Mouse (Mus musculus) layer of hippocampus, adult 2 months (tissue): ENCODE results near the gene Taf15. TPM values are rescaled to one million over a fixed set of nuclear protein-coding genes. Genes with fewer than 3 reads are reported as not detected.

Experiments used
- DNase-seq, 2 experiments: peaks; one replicate each; pipeline ENCODE4 v3.0.0; 2022; ENCODE audit warnings: low spot score in 2 of 2
- H3K27ac ChIP-seq: fragments of 200-600 bp; 2 replicates; pipeline ENCODE4 v1.8.1; 2022
- H3K4me3 ChIP-seq: fragments of 200-600 bp; 2 replicates; pipeline ENCODE4 v1.8.1; 2022; ENCODE audit warnings: mild to moderate bottlenecking
- CTCF ChIP-seq: fragments of 200-600 bp; conservative IDR thresholded peaks from 2 replicates; pipeline ENCODE4 v1.8.1; 2022; ENCODE audit warnings: antibody characterized with exemption, mild to moderate bottlenecking, moderate library complexity
- total RNA-seq, 2 experiments: library from RNA; stranded (reverse); gene quantifications; 2 replicates each; pipeline ENCODE4 v1.2.3; 2021

The Taf15 gene
- total RNA-seq, 2 experiments from 2014 or later: 81.2 to 93.6 TPM

DNA sequence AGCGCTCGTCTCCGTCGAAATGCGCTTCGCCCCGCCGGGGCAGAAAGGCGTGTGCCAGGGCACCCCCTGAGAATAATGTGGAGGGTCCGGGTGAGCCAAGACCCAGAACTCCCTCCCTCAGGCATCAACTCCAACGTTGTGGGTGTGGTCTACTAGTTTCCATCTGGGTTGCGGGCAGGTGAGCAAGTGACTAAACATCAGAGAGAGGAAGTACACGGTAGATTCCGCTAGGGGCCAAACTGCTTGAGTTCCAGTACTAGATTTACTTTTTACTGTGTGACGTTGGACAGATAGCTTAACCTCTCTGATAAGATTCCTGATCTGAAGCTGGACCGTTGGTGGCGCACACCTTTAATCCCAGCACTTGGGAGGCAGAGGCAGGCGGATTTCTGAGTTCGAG lies 27.9 kb upstream of the Taf15 start:
- TF ChIP-seq CTCF: peak; percentile 27
- DNase-seq: no peak
- Histone ChIP-seq H3K27ac (no peak overlapping the region), H3K4me3 (peak overlapping the region; percentile 29)

DNA sequence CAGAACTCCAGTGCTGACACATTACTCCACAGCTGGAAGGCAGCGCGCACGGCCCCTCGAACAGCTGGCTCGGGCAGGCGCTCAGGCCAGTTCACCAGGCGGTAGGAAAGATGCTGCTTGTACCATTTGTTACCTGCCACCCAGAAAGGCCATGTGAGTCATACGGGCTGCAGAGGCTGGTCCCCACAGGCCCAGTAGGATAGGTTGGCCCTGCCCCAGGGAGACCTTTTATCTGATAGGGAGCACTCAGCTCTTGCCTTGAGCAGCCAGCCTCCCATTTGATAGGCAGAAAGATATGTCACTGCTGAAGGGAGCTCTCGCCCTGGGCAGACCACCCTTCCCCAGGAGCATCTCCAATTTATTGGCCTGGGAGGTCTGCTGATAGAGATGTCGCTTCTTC lies 25.3 kb upstream of the Taf15 start:
- H3K27ac ChIP-seq: no peak overlapping the region
- no peak for DNase-seq
- no peak overlapping the region for H3K4me3 ChIP-seq
- no peak for TF ChIP-seq CTCF

DNA sequence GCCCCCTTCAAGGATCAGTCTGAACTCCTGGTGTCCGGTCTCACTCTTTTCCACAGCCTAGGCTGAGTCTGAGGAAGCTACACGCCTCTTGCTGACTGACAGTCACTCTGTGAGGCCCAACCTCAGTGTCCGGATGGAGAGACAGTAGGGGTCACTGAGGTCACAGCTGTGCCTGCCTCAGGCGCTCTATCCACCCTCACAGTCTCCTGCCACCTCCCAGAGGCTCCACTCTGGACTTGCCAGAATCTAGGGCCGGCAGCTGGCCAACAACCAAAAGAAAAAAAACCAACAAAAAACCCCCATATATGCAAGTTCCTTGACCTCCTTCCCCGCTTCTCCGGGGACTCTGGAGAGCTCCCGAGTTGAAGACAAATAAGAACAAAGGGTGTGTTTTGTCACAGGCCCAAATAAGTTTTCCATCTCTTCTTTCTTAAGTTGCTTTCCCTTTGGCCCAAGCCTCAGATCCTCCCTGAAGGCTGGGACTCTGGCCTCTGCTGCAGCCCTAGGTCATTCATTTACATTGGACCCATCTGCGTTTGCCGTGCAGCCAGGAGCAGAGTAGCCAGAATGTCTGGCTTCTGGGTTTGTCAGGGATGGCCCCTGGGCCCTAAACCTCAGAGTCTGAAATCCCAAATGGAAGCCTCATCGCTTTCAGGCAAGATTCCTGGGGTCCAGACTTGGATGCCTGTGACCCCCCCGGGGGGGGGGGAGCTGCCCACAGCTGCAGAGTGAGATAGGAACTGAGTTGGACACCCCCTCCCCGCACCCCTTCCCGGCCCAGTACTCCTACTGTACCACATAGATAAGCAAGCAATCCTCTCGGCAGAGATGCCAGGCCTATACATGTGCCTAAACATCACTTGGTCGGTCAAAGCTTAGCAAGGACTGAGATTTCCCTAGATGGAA lies 24.6 kb upstream of the Taf15 start:
- no peak for DNase-seq
- H3K27ac ChIP-seq: no peak overlapping the region
- no peak for TF ChIP-seq CTCF
- no peak overlapping the region for H3K4me3 ChIP-seq

DNA sequence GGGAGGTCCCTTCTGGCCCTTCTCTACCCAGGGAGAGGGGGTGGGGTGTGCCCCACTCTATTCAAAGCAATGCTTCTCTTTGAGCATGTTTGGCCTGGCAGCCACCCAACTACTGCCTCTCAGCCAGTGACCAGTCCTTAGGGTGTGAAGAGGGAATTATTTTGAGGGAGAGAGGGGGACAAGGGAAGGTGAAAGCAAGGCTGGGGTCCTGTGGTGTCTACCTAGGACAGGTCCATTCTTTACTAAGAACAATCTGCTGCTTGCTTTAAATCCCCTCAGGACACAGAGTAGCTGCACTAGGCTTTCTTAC lies 24.0 kb upstream of the Taf15 start:
- Histone ChIP-seq H3K27ac (no peak overlapping the region), H3K4me3 (no peak overlapping the region)
- no peak for DNase-seq
- no peak for TF ChIP-seq CTCF

DNA sequence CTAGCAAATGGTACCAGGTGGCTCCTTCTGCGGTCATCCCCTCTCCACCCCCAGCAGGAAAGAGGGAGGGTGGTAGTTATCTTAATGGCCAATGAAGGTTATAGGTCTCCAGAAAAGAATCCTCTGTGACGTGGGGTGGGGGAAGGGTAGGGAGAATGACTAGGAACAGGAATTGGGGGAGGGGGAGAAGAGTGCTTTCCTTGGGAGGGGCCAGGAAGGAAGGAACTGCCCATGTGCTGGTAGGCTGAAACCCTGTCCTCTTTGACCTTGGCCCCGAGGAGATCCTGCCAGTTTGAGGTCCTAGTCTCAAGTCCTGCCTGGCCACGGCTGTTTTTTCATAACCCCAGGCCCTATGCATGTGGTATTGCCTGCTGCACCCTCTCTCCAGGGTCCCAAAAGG lies 23.6 kb upstream of the Taf15 start:
- no peak for DNase-seq
- Histone ChIP-seq H3K27ac (no peak overlapping the region), H3K4me3 (no peak overlapping the region)
- no peak for TF ChIP-seq CTCF

DNA sequence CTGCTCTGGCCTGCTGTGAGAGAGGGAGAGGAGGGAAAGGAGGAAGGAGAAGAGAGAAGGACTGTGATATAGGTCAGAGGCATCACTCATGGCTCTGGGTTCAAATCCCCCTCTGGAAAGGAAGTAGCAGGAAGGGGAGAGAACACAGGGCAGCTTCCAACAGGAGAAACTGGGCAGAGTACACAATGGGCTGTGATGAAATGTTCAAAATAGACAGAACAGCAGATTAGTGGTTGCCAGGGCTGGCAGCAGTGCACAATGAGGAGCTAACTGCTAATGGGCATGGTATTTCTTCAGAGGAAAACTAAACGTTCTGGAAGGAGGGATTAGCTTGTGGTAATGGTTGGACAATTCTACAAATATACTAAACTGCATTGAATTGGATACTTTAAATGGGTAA lies 22.3 kb upstream of the Taf15 start:
- no peak for DNase-seq
- no peak for TF ChIP-seq CTCF
- Histone ChIP-seq H3K27ac (no peak overlapping the region), H3K4me3 (no peak overlapping the region)

DNA sequence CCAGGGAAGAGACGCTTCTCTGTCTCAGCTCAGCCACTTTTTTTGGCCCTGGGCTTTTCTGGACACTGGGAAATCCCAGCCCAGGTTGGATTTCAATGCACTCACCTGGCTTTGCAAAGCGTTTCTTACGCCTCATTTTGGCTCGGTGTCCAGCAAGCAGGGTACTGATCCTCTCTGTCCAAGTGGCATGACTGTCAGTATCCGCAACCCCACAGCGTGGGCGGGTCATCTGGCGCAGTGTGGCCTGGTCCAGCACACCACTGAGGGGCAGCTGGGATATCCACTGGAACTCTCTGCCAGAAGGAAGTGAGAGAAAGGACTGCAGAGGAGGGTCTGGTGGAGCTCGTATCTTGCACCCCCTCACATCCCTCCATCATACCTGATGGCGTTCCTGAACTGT lies 21.6 kb upstream of the Taf15 start:
- H3K4me3 ChIP-seq: no peak overlapping the region
- no peak for TF ChIP-seq CTCF
- no peak for DNase-seq
- H3K27ac ChIP-seq: no peak overlapping the region

DNA sequence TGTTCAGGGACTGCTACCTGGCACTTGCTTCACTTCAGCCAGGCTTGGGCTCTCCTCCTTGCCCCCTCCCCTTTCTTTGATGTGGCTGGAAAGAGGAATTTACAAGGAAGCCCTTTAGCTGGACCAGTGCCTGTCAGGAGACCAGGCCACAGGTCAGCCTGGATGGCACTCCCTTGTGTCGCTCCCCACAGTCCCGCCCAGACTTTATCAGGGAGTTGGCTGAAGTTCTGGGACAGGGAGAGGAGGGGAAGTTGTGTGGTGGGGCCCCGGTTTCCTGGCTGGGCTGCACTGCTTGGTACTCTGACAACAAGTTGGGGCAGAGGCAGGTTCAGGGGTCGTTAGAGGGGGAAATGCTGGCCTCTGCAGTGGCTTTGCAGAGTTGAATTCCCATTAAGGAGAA lies 18.3 kb upstream of the Taf15 start:
- no peak for DNase-seq
- Histone ChIP-seq H3K27ac (no peak overlapping the region), H3K4me3 (no peak overlapping the region)
- no peak for TF ChIP-seq CTCF

DNA sequence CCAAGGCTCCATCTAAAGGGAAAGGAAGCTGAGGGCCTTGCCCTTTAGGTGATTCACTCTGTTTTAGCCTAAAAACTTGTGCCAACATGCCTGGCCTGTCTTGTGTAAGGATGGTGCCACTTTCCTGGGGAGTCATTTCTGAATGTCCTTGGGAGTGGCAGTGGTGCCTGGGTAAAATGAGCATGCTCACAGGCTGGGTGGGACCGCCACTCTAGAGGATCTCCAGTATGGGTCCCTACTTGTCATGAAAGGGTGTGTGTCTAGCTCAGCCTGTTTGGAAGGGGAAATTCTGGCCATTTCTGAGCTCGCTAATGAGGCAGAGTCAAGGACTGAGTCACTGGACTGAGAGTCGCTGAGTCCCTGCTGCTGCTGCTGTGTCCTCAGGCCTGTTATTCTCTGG lies 17.3 kb upstream of the Taf15 start:
- DNase-seq: no peak
- no peak for TF ChIP-seq CTCF
- Histone ChIP-seq H3K4me3 (no peak overlapping the region), H3K27ac (no peak overlapping the region)

DNA sequence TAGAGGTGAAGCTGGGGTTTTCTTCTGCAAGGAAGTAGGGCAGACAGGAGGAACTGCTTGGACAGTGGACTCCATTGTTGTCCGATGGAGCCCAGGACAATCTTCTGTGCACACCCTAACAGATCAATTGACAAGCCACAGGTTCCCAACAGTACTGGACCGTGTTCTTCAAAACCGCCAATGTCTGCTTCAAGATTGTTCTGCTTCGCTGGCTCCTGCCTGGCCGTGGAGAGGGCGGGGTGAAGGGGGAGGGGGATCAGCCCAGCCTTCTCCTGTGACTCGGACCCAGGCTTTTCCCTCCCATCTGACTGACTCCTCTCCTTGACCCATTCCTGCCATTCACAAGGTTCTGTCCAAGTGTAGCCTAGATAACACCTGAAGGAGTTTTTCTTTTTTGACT lies 15.6 kb upstream of the Taf15 start:
- TF ChIP-seq CTCF: no peak
- no peak overlapping the region for H3K27ac ChIP-seq
- no peak for DNase-seq
- no peak overlapping the region for H3K4me3 ChIP-seq

DNA sequence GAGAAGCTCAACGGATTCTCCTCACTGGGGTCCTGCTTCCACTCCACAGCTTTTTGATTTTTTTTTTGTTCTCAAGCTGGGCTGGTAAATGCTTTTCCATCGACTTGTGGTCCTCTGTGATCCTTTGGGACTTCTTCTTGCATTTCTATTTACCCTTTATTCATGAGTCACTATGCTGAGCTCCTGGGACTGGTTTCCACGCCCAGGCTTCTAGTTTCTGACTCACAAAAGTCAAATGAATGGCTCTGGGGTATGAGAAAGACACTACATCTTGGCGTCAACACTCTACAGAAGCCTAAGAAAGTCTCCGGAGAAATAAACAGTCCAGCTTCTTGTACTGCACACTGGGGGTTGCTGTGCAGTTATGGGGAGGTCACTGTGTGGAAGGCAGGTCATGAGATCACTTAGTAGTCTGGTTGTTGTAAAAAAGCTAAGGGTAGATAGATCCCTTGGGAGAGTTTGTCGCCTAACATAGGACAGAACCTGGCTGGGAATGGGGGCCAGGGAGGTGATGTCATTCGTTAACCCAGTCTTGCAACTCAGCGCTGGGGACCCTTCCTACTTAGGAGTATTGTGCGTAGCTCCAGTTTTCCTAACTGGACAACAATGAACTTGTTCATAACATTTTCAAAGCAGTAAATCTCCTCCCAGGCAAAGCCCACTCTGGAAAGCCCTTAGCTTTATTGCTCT lies 14.8 kb upstream of the Taf15 start:
- H3K4me3 ChIP-seq: no peak overlapping the region
- H3K27ac ChIP-seq: no peak overlapping the region
- no peak for DNase-seq
- TF ChIP-seq CTCF: no peak

DNA sequence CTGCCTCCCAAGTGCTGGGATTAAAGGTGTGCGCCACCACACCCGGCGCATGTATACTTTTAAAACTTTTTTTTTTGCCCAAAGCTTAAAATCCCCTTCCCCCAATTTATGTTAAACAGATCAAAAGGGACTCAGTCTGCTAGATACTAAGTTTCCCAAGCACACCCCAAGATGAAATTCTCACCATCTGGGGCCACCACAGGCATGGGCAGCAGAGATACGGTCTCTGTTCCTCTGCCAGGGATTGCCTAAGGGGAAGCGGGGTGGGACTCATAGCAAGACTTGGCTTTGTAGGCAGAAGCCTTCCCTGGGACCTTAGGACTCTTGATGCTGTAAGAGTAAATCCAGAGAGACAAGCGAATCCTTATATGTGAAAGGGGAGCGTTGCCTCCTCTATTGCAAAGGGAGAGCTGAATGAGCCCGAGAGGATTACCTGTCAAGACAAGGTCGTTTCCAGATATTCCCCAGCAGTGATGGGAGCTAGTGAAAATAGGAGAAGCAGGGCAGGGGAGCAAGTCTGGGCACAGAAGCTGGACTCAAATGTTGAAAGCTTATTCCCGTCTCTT lies 11.3 kb upstream of the Taf15 start:
- no peak overlapping the region for H3K4me3 ChIP-seq
- no peak for DNase-seq
- TF ChIP-seq CTCF: no peak
- H3K27ac ChIP-seq: no peak overlapping the region

DNA sequence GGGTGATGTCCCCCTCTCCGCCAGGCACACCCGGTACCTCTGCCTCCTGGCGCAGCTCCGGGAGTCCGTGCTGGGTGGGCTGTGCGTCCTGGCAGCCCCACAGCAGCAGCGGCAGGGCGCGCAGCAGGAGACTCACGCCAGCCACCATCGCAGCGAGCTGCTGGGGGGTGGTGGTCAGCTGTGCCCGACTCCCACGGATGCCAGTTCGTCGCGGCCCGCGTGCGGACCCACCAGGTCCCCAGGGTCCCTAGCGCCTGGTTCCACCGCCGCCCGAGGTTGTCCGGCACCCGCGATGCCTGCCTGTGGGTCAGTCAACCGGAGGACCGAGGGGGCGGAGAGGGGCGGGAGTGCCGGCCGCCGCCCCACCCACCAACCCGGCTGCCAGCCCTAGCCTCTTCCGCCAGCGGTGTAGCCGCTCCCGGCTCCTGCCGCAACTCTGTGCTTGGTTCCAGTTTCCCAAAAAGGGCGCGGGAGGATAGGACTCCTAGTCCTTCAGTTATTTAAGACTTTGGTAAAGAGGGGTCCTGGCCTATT lies 10.1 kb upstream of the Taf15 start, which contains the start of gene Mmp28:
TSS of gene Mmp28 (minus strand) at position 361 of the 534 bp plus-strand sequence.
- Histone ChIP-seq H3K4me3 (peak within 1 kb of the TSS; percentile 73), H3K27ac (peak within 1 kb of the TSS; percentile 74)
- DNase-seq: no peak
- TF ChIP-seq CTCF: no peak

DNA sequence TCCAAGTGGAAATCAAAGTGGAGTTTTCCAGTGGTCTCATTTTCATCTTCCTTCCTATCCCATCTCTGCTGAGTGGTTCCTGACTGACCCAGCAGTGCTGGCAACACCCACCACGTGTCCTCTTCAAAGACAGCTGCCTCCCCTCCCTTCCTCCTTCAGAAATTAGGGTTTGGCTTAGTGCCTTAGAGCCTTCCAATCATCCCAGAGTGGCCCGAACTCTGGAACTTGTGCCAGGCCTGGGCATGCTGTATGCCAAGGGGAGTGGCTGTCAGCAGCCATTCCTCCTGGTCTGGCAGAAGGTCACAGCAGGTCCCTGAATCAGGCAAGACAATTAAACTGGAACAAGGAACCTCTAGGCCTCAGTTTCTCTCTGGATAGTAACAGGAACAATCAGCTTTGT lies 6.9 kb upstream of the Taf15 start:
- Histone ChIP-seq H3K27ac (peak overlapping the region; percentile 12; the same call in 1 of the 2 replicates), H3K4me3 (no peak overlapping the region)
- no peak for DNase-seq
- TF ChIP-seq CTCF: no peak
